Mouse (Mus musculus) spleen, postnatal 10 days (tissue): ENCODE measurements around the gene Scmh1.

Experiments used
- DNase-seq, 2 experiments: peaks; one replicate each; pipeline ENCODE4 v3.0.0; 2021 to 2022; ENCODE audit warnings: low spot score in 2 of 2

Scmh1 gene

GRCm38 (mm10) chr4:120556592-120556991 lies 151.5 kb downstream of the Scmh1 start:
- no peak for DNase-seq

- DNase-seq = no peak
These were observed 160.6 kb downstream of the Scmh1 start for GRCm38 (mm10) chr4:120565726-120566125.

- DNase-seq = no peak
These were observed 162.9 kb downstream of the Scmh1 start for GRCm38 (mm10) chr4:120568005-120568404.

GRCm38 (mm10) chr4:120569025-120569424 lies 163.9 kb downstream of the Scmh1 start:
- no peak for DNase-seq

GRCm38 (mm10) chr4:120569486-120570437 lies 164.7 kb downstream of the Scmh1 start, which contains the start of gene Ctps:
Ctps (minus strand) TSS chr4:120570276.
- DNase-seq = peak; percentile 96

- DNase-seq = no peak
These were observed 165.5 kb downstream of the Scmh1 start for GRCm38 (mm10) chr4:120570438-120571069.

- DNase-seq = no peak
These were observed 166.0 kb downstream of the Scmh1 start for GRCm38 (mm10) chr4:120571070-120571464.

GRCm38 (mm10) chr4:120571691-120572090 lies 166.6 kb downstream of the Scmh1 start:
- no peak for DNase-seq
